Mouse (Mus musculus) forebrain, postnatal 0 days (tissue): ENCODE data around the gene Sod1. TPM values are rescaled to one million over a fixed set of nuclear protein-coding genes. Genes with fewer than 3 reads are reported as not detected.

Source experiments
- ATAC-seq: fragments of 200-750 bp; cut with Nextera tagmentation; 2 replicates; pipeline ENCODE4 v1.8.0; 2017; ENCODE audit warnings: mild to moderate bottlenecking, moderate library complexity
- DNase-seq: peaks from one replicate; pipeline ENCODE4 v3.0.0-alpha.2; 2015
- H3K27ac ChIP-seq: fragments of 300-500 bp; sonication (generic); 2 replicates; pipeline ENCODE4 v1.5.1; 2014; ENCODE audit warnings: low read depth, mild to moderate bottlenecking, antibody characterized with exemption, low read length, moderate library complexity, mixed read lengths
- H3K27me3 ChIP-seq: fragments of 300-500 bp; sonication (generic); 2 replicates; pipeline ENCODE4 v1.6.1; 2014; ENCODE audit warnings: mild to moderate bottlenecking, low read length, mixed read lengths; ENCODE audit not compliant: insufficient read depth
- H3K36me3 ChIP-seq: fragments of 300-500 bp; sonication (generic); 2 replicates; pipeline ENCODE4 v1.6.1; 2014; ENCODE audit warnings: mild to moderate bottlenecking, moderate library complexity; ENCODE audit not compliant: insufficient read depth
- H3K4me1 ChIP-seq: fragments of 300-500 bp; sonication (generic); 2 replicates; pipeline ENCODE4 v1.6.1; 2014; ENCODE audit warnings: antibody characterized with exemption; ENCODE audit not compliant: insufficient read depth
- H3K4me2 ChIP-seq: fragments of 300-500 bp; sonication (generic); 2 replicates; pipeline ENCODE4 v1.6.1; 2014; ENCODE audit warnings: low read depth, mild to moderate bottlenecking, moderate library complexity
- H3K4me3 ChIP-seq: fragments of 300-500 bp; sonication (generic); 2 replicates; pipeline ENCODE4 v1.5.1; 2014; ENCODE audit warnings: low read depth, low read length, mixed read lengths
- H3K9ac ChIP-seq: fragments of 300-500 bp; sonication (generic); 2 replicates; pipeline ENCODE4 v1.6.1; 2014; ENCODE audit warnings: mild to moderate bottlenecking
- H3K9me3 ChIP-seq: fragments of 300-500 bp; sonication (generic); 2 replicates; pipeline ENCODE4 v1.6.1; 2016; ENCODE audit warnings: low read length
- CTCF ChIP-seq: sonication (generic); IDR thresholded peaks from 2 replicates; pipeline ENCODE4 v1.5.1; 2016; ENCODE audit warnings: antibody characterized with exemption, control low read depth, low read depth
- WGBS: fragments of 180-500 bp; shearing (Covaris S2); extraction: QIAGEN DNeasy Blood & Tissue Kit; methylation state at CpG from one replicate; pipeline ENCODE4 v1.1.7; 2014; 5-methylcytosine and 5-hydroxymethylcytosine counted together
- polyA plus RNA-seq: library from polyadenylated mRNA; unstranded; fragments of >200 nt; fragmentation: Nextera tagmentation; extraction: Ambion mirVana; gene quantifications from 2 replicates; pipeline ENCODE4 v1.2.1, GENCODE M21; 2015
- total RNA-seq: library from RNA; depleted of rRNA; stranded (reverse); fragments of >200 nt; gene quantifications from 2 replicates; pipeline ENCODE4 v1.2.3, GENCODE M21; 2014; rRNA removed

Sod1 gene
- total and polyA plus RNA-seq, 2 experiments from 2014 or later, result 223 to 1,167 TPM

DNA sequence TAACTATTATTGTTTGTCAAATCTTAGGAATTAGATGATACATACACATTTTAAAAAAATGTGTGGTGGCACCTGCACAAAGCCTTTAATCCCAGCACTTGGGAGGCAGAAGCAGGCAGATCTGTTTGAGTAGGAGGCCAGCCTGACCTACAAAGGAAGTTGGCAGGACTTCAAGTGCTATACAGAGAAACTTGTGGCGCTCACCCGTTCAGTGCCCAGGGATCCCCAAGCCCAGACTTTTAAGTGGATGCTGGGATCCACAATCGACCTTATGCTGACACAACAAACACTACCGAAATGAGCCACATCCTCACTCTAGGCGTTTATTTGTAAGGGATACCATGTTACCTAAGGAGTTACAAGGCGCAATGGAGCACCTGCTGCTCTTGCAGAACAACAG, 55.0 kb downstream of the Sod1 start:
- Histone ChIP-seq H3K27ac (no peak overlapping the region), H3K4me3 (no peak overlapping the region), H3K36me3 (no peaks in the 10 kb centered on the region), H3K9ac (no peak overlapping the region), H3K9me3 (no peaks in the 10 kb centered on the region), H3K4me1 (no peaks in the 10 kb centered on the region), H3K4me2 (no peak overlapping the region), H3K27me3 (no peaks in the 10 kb centered on the region)
- ATAC-seq (no peak), DNase-seq (no peak)
- TF ChIP-seq CTCF, result no peak
- 79% methylated on average over 6 of the region's 6 CpGs for WGBS

Other genes starting within 250 kb of the Sod1 start
- 30.5 and 42.4 TPM in 2 replicates for gene Tiam1, start 77.0 kb upstream of the Sod1 start, total RNA-seq
- gene Tiam1, start 77.0 kb upstream of the Sod1 start, polyA plus RNA-seq, result 9.8 and 20.5 TPM in 2 replicates
- gene Scaf4, start 63.7 kb downstream of the Sod1 start, total RNA-seq, result 10.7 and 15.7 TPM in 2 replicates
- 12.2 and 16.9 TPM in 2 replicates for gene Scaf4, start 63.7 kb downstream of the Sod1 start, polyA plus RNA-seq
- 12.9 and 20.6 TPM in 2 replicates for gene Hunk, start 165.3 kb downstream of the Sod1 start, total RNA-seq
- gene Hunk, start 165.3 kb downstream of the Sod1 start, polyA plus RNA-seq, result 4.2 and 5.2 TPM in 2 replicates